Mouse (Mus musculus): ENCODE data around the gene Angel2. TPM values are rescaled to one million over a fixed set of nuclear protein-coding genes. Genes with fewer than 3 reads are reported as not detected.
"Not testable (repeated sequence)": the region's sequence is repeated elsewhere in the genome, so short reads cannot be mapped to it uniquely, and the experiment has no call there.

Gene Angel2
- total RNA-seq (2014; fragmentation: Nextera tagmentation) (36.3 and 39.8 TPM in 2 replicates), total RNA-seq (2017) (37.0 and 42.6 TPM in 2 replicates)

DNA sequence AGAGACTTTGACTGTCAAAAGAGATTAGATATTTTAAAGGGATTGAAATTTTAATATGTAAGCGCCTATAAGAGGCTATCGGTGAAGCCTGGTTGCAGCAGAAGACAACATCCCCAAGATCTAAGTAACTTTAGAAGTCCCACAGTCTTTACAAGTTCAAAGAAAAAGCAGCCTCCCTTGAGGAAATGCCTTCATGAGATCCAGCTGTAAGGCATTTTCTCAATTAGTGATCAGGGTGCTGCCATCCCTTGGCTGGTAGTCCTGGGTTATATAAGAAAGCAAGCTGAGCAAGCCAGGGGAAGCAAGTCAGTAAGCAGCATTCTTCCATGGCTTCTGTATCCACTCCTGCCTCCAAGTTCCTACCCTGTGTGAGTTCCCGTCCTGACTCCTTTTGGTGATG is at the start of gene Angel2:
TSS of gene Angel2 (plus strand) at position 301 of the 400 bp plus-strand sequence.
- not testable (repeated sequence) for ATAC-seq (replicated peaks; ENCODE audit: low FRiP score, low TSS enrichment, poor library complexity, severe bottlenecking)

DNA sequence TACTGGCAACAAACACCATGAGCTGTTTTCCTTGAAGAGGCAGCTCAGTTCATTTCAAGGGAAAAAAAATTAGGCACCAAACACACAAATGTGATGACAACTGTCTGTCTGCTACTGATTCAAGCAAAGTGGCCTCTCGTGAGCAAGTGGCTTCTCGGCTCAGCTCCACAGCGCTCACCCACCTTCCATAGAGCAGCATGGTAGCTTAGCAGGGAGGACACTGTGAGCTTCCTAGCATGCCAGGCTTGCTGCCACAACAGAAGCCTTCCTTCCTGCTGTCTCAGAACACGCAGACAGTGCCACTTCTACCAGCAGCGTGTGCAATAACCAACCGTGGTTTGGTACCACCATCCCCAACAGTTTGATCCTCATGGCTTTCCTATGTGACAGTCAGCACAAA is 49.2 kb upstream of the Angel2 start:
- ATAC-seq (replicated peaks; ENCODE audit: low FRiP score, low TSS enrichment, poor library complexity, severe bottlenecking): no peak

DNA sequence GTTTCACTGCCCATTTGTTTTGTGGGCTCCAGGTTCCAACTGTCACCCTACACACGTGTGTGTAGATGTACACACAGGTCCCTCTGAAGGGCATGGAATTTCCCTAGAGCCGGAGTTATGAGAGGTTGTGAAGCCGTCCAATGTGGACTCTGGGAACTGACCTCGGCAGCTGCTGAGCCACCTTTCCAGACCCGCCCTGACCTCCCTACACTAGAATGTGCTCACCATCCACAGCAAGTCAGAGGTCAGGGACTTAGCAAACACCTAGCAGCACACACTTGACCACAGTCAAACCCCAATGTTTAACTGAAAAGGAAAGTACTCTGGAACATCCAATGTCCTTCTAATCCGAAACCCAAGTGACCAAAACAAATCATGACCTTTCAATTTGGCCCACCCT is 44.3 kb upstream of the Angel2 start:
- no peak for ATAC-seq (replicated peaks; ENCODE audit: low FRiP score, low TSS enrichment, poor library complexity, severe bottlenecking)

DNA sequence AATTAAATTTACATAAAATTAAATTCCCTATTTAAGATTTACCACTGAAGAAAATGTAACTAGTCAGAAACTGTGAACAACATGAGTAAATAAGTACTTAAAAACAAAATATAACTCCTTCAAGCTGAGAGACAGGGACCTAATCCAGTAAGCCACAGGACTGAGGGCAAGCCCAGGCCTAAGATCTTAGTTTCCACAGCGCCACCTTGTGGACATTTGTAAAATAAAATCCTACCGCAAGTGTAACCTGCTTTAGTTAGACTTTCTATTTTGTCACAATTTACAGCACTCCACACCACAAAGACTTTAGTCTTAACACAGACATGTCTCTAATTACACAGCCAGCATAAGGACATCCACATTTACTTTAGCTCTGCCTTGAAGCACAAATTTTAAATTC is 43.5 kb upstream of the Angel2 start:
- ATAC-seq (replicated peaks; ENCODE audit: low FRiP score, low TSS enrichment, poor library complexity, severe bottlenecking): peak; percentile 69

DNA sequence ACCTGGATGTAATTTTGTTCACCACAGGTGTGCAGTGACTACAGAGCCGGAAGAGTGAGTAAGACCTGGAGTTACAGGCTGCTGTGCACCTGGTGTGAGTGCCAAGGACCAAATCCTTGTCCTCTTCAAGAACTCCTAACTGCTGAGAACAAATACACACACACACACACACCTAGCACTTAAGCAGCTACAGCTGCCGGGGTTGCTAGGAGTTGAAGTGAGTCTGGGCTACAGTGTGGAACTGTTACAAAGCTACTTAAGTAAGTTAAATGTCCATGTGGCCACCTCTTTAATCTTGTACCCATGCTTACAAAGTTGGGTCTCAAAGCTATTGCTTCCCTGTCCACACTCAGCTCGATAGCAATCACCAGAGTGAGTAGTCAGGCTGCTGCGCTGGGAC is 38.9 kb upstream of the Angel2 start:
- ATAC-seq (replicated peaks; ENCODE audit: low FRiP score, low TSS enrichment, poor library complexity, severe bottlenecking): no peak

DNA sequence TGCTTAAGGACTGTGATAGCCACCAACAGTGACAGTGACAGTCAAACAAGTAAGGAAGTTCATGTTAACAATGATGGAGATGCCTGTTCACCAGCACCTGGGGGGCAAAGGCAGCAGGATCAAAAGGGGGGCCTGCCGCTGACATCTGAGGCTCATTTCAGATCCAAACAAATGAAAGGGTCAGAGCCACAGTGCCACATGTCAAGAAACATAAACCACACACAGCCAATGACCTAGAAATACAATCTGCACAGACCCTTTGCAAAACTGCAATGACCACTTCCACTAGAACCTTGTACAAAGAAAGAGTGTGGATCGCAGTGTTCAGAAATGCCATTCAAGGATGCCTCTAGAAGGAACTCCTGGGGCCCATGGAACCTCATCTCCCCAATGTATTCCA is 36.9 kb upstream of the Angel2 start:
- no peak for ATAC-seq (replicated peaks; ENCODE audit: low FRiP score, low TSS enrichment, poor library complexity, severe bottlenecking)

DNA sequence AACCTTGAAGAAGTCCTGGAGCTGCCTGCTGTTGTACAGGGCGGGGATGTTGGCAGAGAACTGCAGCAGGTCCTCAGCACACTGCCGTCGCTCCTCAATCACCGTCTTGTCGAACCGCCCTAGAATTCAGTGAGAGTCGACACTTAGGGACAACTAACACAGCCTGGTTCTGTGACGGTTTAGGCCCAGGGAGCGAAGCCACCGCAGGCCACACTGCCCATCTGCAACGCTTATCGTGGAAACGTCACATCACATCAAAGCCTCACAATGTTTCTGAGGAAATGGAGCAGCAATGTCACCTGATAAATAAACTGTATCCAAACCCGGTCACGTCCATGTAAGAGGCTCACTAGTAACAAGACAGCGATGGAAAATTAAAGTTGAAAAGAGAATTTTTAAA is 36.3 kb upstream of the Angel2 start:
- ATAC-seq (replicated peaks; ENCODE audit: low FRiP score, low TSS enrichment, poor library complexity, severe bottlenecking): no peak

DNA sequence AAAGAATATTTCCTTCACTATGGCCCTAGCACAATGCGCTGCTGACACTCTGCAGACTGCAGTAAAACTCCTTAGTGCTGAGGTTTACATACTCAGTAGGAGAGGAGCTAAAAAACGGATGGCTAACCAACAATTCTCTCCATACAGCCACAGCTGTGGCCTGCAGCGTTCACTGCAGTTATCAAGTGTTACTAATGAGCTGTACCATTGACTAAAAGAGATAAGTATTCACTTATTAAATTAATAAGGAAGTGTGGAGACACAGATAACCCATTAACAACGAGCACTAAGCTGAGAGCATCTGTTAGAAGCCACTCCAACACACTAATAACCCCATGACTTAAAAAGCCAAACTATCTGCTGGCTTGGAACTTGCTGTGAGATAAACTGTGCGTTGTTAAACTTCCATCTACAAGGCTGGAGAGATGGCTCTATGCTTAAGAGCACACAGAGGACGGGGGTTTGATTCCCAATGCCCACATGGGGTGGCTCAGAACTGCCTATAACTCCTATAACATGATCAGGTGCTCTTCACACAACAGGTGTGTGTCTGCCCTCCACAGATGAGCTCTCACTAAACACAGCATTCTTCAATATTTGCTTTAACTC is 31.2 kb upstream of the Angel2 start:
- ATAC-seq (replicated peaks; ENCODE audit: low FRiP score, low TSS enrichment, poor library complexity, severe bottlenecking): peak; percentile 91

DNA sequence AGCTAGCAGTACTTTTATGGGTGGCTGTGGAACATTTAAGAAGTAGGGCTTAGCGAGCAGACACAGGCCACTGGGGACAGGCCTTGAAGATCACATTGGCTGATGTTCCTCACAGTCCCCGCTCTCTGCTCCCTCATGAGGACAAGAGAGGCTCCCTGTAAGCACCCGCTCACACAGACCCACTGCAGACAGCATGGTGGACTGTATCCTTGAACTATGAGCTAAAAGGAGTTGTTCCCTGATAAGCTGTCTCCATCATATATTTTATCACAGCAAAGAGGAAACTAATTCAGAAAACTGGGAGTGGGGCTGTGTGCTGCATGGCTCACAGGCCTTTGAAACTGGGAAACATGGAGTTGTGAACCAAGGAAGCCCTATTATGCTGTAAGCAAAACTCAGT is 26.7 kb upstream of the Angel2 start:
- no peak for ATAC-seq (replicated peaks; ENCODE audit: low FRiP score, low TSS enrichment, poor library complexity, severe bottlenecking)

DNA sequence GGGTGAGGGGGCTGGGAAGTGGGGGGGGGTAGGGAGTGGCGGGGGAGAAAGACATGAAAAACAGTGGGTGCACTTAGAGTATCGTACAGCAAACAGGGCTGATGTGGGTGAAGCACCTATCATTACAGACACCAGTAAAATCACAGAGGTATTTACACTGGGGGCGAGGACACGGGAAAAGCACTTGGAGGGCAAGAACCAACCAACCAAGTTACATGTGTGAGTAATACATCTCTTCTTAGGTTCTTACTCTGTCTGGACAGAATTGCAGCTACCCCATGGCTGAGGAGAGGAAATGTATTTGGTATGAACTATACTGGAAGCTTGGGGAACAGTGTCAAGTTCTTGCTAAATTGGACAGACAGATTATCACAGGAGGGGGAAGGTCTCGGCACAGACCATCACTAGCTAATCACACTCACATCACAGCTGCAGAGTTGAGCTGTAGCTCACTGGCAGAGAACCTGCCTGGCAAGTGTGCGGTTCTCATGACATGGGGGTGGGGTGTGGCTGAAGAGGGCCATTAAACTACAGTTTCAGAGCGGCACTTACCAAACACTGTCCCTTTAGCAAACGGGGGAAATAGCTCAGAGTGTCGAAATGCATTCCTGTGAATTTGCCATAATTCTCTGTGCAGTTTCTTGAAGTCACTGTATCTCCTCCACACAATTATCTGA is 25.9 kb upstream of the Angel2 start:
- ATAC-seq (replicated peaks; ENCODE audit: low FRiP score, low TSS enrichment, poor library complexity, severe bottlenecking): 0 out of 2 replicates have a peak, but pooled peaks have one; percentile 29

DNA sequence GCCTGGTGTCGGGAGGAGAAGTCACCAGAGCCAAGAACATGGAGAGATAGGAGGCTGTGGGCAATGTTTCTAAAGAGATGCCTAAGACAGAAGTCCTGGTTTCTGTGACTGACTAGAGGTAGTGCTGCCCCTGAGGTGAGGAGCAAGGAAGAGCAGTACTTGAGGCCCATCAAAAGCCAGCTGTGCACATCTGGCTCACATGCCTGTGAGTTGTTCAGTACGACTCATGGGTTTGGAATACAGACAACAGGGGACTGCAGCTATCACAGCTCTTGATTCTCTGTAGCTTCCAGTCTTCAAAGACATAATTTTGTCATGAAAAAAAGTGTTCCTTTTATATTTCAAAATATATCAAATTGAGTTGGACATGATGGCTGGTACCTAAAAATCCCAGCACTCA is 23.8 kb upstream of the Angel2 start:
- no peak for ATAC-seq (replicated peaks; ENCODE audit: low FRiP score, low TSS enrichment, poor library complexity, severe bottlenecking)

DNA sequence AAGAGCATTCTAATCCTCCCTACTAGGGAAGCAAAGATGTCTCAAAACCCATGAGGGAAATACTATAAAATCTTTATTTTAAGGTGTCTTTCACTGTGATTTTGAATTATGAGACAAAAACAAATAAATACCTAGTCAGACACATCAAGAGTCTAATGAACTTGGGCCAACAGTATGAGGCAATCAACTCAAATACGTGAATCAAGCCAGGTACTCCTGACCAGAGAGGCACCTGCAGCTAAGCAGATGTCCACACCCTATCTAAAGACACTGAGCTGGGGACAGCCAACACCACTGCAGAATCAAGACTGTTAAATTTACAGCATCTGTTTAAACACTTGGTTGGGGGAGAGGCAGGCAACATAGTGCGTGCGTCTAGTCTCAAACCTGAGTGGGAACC is 20.8 kb upstream of the Angel2 start:
- no peak for ATAC-seq (replicated peaks; ENCODE audit: low FRiP score, low TSS enrichment, poor library complexity, severe bottlenecking)

DNA sequence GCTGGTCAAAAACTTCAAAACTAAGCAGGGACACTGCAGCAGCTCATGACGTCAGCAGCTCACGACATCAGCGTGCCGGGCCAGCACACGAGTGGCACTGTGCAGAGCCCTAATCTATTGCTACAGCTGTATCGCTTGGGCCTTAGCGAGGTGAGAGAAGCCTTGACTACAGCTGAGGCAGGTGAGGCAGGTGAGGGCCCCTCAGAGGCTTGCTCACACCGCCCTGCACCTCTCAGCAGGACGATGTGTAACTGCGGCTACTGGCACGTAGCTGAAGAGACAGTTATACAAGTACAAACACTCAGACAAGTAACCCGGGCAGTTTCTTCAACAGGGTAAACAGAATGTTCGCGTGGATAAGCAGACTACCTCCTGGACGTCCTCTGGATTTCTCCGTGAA is 20.2 kb upstream of the Angel2 start:
- no peak for ATAC-seq (replicated peaks; ENCODE audit: low FRiP score, low TSS enrichment, poor library complexity, severe bottlenecking)

DNA sequence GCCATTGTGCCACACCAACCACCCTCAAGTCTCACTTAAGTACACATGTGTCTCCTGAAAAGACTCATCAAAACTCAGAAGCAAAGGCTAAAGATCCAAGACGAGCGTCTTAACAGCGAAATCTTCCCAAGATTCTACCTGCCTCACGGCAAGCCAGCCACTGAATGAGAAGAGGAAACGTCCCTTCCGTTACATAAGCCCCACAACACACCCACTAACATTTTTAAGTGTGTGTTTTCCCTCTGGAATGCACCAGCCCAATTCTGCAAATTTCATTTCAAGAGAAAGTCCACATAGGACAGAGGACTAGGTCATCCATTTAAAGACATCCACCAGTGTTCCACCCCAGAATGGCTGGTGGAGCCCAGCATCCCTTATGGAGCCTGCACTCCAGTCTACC is 14.1 kb upstream of the Angel2 start:
- ATAC-seq (replicated peaks; ENCODE audit: low FRiP score, low TSS enrichment, poor library complexity, severe bottlenecking): no peak

DNA sequence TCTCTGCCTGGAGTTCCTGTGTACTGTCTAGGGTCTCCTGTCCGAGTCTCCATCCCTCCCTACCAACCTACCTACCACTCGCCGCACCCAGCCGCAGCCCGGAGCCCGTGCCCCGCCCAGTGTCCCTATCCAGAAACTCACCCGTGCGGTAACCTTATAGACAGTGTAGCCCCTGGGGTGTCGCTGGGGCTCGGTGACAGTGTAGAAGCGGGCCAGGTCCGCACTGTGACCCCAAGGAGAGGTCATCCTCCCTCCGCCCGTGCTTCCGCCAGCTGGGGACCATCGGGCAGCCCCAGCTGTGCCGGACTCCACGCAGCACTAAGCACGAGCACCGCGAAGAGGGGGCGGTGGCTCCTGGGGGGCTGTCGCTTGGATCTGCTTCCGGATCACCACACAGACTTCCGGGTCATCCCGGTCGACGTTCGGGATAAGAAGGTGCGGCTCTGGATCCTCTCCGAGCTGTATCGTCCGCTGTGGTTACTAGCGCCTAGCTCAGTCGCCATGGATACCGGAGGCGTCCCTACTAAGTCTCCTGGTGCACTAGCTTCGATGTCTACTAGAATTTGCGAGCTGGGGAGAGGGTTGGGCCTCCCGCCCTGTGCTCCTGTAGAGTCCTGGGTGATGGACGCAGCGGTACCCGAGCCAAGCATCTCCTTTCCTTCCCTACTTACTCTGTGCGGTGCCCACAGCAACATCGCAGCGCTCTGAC is 13.3 kb upstream of the Angel2 start, which contains the start of gene Rps6kc1:
TSS of gene Rps6kc1 (minus strand) at position 356 of the 709 bp plus-strand sequence.
- ATAC-seq (replicated peaks; ENCODE audit: low FRiP score, low TSS enrichment, poor library complexity, severe bottlenecking): peak; percentile 90

DNA sequence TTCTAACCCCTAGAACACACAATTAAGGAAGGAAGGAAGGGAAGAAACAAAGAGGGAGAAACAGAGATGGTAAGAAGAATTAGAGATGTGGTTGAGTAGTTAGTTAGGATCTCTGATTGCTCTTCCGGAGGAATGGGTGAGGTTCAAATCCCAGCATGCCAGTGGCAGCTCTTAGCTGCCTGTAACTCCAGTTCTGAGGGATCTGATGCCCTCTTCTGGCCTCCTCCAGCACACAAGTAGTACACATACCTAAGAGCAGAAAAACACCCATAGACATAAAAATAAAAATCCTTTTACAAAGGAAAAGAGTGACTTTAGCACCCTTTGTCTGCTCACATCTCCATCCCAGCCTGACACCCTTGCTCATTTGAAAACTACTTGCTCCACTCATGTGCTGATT is 12.3 kb upstream of the Angel2 start:
- ATAC-seq (replicated peaks; ENCODE audit: low FRiP score, low TSS enrichment, poor library complexity, severe bottlenecking): no peak

DNA sequence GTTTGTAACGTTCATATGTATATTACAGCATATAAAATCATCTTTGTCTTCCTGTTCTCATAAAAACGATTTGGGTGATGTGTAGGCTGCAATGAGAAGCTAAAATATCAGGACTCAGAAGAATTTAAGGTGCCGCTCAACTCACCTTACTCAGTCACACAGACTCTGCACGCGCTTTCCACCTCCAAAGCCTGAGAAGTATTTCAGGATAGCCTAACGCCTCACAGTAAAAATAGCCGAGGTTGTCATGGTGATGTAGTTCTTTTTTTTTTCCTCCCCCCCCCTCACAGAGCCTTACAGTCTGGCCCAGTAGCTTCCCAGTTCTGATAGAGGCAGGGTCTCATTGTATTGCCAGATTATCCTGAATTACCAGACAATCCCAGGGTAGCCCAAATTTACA is 6.0 kb upstream of the Angel2 start:
- no peak for ATAC-seq (replicated peaks; ENCODE audit: low FRiP score, low TSS enrichment, poor library complexity, severe bottlenecking)

DNA sequence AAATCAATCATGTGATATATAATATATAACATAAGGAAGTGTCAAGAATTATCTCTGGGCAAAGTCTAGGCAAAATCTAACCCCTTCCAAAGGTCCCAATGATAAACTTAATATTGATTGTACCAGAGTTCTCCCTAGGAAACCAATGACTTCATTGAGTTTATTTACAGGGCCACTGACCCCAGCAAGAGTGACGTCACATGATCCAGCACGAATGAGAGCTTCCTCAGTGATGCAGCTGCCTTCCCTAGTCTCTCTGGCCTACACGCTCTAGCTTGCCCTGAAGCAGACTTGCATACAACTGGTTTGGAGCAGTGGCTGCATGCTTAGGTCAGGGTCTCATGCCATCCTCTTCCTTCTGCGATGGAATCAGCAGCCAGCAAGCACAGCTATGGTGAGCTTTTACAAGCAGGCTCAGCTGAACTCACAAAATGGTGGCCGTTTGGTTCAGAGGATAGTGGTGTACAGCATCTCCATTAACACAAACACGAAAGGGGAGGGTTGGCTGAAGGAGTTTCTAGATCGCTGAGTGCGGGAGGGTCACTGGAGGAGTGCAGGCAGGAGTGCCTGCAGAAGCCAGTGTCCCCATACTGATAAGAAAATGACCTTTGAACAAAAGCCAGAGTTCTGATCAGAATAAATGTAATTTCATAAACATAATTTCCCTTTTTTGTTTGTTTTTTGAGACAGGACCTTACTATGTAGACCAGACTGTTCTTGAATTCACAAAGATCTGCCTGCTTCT is 5.0 kb upstream of the Angel2 start:
- ATAC-seq (replicated peaks; ENCODE audit: low FRiP score, low TSS enrichment, poor library complexity, severe bottlenecking): no peak

DNA sequence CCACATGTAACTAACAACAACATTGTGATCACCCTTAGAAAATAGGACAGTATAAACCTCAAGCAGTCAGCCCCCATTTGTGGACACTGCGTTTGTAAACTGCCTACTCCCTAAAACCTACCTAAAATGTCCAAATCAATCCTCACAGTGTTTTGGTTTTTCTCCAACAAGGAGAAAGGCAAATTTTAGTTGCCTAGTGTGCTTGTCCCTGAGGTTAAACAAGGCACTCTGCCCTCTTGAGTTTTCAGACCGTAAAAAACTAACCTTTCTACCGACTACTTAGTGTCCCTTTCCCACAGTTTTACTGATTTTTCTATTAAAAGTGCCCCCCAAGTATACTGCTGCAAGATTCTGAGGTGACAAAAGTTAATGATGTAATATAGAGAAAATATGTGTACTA is 2.4 kb downstream of the Angel2 start:
- ATAC-seq (replicated peaks; ENCODE audit: low FRiP score, low TSS enrichment, poor library complexity, severe bottlenecking): no peak

DNA sequence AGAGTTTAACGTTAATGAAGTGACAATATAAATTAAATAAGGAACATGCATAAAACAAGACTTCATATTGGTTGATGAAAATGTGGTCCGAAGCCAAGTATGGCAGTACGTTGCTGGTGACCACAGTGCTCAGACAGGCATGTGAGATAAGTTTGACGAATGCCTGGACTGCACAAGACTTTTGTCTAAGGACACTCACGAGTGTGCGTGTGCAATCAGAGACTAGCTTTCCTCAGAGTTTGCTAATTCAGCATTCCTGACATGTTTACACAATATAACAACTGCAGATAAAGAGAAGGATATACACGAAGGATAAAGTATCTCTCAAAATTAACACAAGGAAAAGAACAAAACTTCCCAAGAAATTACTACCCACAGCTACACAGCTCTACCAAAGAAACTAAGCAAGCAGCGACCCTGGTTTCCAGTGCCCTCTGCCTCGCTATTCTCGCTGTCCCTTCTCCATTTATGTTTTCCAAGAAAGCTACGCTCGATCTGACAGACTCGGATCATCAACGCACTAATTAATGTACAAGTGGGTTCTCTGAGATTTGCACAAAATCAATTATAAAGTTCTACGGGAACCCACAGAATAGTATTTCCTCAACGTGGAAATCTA is 2.9 kb downstream of the Angel2 start:
- ATAC-seq (replicated peaks; ENCODE audit: low FRiP score, low TSS enrichment, poor library complexity, severe bottlenecking): peak; percentile 54

Data from megakaryocyte-erythroid progenitor cell, adult 5-6 weeks (primary cell).